Mouse (Mus musculus): Measurements from ENCODE around the gene Atad5. TPM values are rescaled to one million over a fixed set of nuclear protein-coding genes. Genes with fewer than 3 reads are reported as not detected.

Gene Atad5
- polyA plus RNA-seq, 1 experiment from 2014 or later: 9.0 TPM

DNA sequence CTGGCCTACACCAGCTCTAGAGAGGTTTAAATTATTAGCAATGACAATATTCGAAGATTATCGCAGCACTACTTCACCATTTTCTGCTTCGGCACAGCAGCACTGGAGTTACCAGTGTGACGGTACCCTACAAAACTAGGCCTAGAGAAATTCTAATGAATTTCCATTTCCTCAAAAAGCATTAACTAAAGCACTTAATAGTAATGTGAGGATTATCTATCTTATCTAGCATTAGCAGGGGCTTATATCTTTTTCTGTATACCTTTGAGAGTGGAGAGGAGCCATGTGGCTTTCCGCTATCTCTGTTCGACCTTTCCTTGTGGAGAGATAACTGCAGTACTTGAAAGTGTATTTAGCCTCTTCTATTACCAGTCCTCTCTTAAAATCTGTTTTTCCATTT, 9.4 kb upstream of the Atad5 start:
- ATAC-seq (ENCODE audit: insufficient read depth, low FRiP score): no peak
- no peaks in the 10 kb centered on the region for H3K36me3 ChIP-seq (ENCODE audit: control insufficient read depth, insufficient read depth, low read length)
- 61% methylated on average over 6 of the region's 6 CpGs for WGBS
- no peaks in the 10 kb centered on the region for H3K27me3 ChIP-seq (ENCODE audit: control insufficient read depth, insufficient read depth, low read length)
- peak overlapping the region; percentile 66 for H3K4me2 ChIP-seq (ENCODE audit: low read depth, low read length)
- H3K4me1 ChIP-seq (ENCODE audit: control insufficient read depth, insufficient read depth, low read length): peaks cover 14% of the 10 kb centered on the region; the same call in 1 of the 2 replicates
- no peaks in the 10 kb centered on the region for H3K9me3 ChIP-seq (replicated peaks; ENCODE audit: control insufficient read depth, low read length)
- H3K9ac ChIP-seq (ENCODE audit: low read length): peak overlapping the region; percentile 98
- H3K27ac ChIP-seq (ENCODE audit: low read length): no peak overlapping the region
- peak overlapping the region; percentile 94 for H3K4me3 ChIP-seq (replicated peaks; ENCODE audit: low read length)

DNA sequence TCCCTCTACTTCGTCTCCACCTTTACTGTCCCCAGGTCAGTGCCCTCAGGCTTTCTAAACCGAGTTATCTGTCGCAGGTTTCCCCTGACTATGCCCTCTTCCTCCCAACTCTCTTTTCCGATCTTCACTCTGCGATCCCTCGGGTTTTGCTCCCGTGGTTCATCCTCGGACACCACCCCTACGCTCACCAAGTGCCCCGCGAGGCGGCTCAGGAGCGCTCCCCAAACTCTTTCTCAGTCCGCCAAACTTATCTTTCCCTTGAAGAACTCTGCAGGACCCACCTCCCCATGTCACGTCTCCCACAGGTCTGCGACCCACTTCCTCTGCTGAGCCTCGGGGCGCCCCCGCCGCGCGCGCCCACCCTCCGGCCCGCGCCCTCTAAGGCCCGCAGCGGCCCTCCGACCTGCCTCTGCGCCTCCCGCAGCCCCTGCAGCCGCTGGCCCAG, 8.8 kb upstream of the Atad5 start:
- Histone ChIP-seq H3K4me1 (ENCODE audit: control insufficient read depth, insufficient read depth, low read length) (peaks cover 14% of the 10 kb centered on the region; the same call in 1 of the 2 replicates), H3K27me3 (ENCODE audit: control insufficient read depth, insufficient read depth, low read length) (no peaks in the 10 kb centered on the region), H3K9me3 (replicated peaks; ENCODE audit: control insufficient read depth, low read length) (no peaks in the 10 kb centered on the region), H3K9ac (ENCODE audit: low read length) (peak overlapping the region; percentile 98), H3K27ac (ENCODE audit: low read length) (peak overlapping the region; percentile 96), H3K4me2 (ENCODE audit: low read depth, low read length) (peak overlapping the region; percentile 66), H3K4me3 (replicated peaks; ENCODE audit: low read length) (peak overlapping the region; percentile 94), H3K36me3 (ENCODE audit: control insufficient read depth, insufficient read depth, low read length) (no peaks in the 10 kb centered on the region)
- under 1% methylated on average over 30 of the region's 32 CpGs for WGBS
- peak; percentile 31 for ATAC-seq (ENCODE audit: insufficient read depth, low FRiP score)

DNA sequence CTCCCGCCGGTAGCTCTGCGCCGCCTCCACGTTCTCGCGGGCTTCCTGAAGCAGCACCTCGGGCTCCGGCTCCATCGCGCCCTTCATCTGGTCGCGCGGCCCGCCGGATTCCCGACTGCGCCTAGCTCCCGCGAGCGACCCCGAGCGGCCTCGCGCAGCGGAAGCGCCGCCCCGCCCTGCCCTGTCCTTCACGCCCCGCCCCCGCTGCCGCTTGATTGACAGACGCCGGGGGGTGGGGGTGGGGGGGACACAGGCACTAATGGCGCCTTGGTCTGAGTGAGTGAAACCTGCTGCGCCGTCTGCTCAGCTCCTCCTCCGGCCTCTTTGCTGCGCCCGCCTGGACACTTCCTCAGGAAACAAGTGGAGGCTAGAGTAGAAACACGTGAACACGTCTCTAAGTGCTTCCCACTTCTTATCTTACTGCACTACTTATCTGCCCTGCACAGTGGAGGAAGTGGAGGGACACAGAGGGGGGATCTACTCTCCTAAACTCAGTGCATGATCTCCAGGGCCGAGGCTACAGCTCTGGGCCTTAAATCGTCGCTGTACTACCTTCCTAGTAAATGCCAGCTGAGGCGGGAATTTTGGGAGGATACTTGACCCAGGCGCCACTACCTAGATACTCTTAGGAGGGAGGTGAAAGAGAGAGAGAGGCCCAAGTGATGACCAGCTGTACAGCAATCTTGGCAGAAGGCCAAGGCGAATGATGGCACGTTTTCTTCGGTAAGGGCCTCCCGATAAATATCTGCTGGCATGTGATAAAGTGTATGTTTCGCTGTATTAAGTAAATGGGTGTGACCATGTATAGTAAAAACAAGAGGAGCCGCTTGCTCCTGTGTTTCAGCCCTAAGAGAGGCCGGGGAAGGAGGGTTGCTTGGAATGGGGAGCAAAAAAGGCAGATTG, 8.1 kb upstream of the Atad5 start, which contains the start of gene Crlf3:
TSS of gene Crlf3 (minus strand) at position 166 of the 903 bp plus-strand sequence.
- WGBS: 2% methylated on average over 55 of the region's 55 CpGs
- H3K9me3 ChIP-seq (replicated peaks; ENCODE audit: control insufficient read depth, low read length): no peaks in the 10 kb centered on the region
- H3K4me1 ChIP-seq (ENCODE audit: control insufficient read depth, insufficient read depth, low read length): peaks cover 14% of the 10 kb centered on the region; the same call in 1 of the 2 replicates
- peak; percentile 96 for ATAC-seq (ENCODE audit: insufficient read depth, low FRiP score)
- H3K27ac ChIP-seq (ENCODE audit: low read length): peak within 1 kb of the TSS; percentile 96
- peak within 1 kb of the TSS; percentile 66 for H3K4me2 ChIP-seq (ENCODE audit: low read depth, low read length)
- H3K9ac ChIP-seq (ENCODE audit: low read length): peak within 1 kb of the TSS; percentile 98
- no peaks in the 10 kb centered on the region for H3K36me3 ChIP-seq (ENCODE audit: control insufficient read depth, insufficient read depth, low read length)
- H3K4me3 ChIP-seq (replicated peaks; ENCODE audit: low read length): peak within 1 kb of the TSS; percentile 94
- no peaks in the 10 kb centered on the region for H3K27me3 ChIP-seq (ENCODE audit: control insufficient read depth, insufficient read depth, low read length)

DNA sequence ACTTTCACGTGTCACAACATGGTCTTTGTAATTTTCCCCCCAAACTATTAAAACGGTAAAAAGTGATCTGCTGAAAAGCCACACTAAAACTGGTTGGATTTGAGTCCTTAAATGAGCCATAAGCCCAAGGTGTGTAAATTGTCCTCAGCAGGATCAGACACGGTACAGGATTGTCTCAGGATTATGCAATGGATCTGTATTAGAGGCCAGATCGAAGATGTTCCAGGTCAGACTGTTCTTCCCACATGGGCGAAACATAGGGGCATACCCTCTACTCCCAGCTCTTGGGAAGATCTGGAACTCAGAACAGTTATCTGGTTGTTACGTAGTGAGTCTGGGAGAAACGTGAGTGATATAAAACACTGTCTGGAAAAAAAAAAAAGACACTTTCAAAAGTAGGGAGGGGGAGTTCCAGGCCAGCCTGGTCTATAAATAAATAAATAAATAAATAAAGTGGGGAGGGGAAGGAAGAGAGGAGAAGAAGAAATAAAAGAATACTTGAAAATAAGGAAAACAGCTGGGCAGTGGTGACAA, 7.3 kb upstream of the Atad5 start:
- WGBS: 71% methylated on average over 7 of the region's 7 CpGs
- no peaks in the 10 kb centered on the region for H3K9me3 ChIP-seq (replicated peaks; ENCODE audit: control insufficient read depth, low read length)
- H3K9ac ChIP-seq (ENCODE audit: low read length): no peak overlapping the region
- H3K36me3 ChIP-seq (ENCODE audit: control insufficient read depth, insufficient read depth, low read length): no peaks in the 10 kb centered on the region
- H3K4me1 ChIP-seq (ENCODE audit: control insufficient read depth, insufficient read depth, low read length): peaks cover 14% of the 10 kb centered on the region; the same call in 1 of the 2 replicates
- H3K4me3 ChIP-seq (replicated peaks; ENCODE audit: low read length): no peak overlapping the region
- peak overlapping the region; percentile 66; the same call in 1 of the 2 replicates for H3K4me2 ChIP-seq (ENCODE audit: low read depth, low read length)
- H3K27ac ChIP-seq (ENCODE audit: low read length): peak overlapping the region; percentile 96
- no peaks in the 10 kb centered on the region for H3K27me3 ChIP-seq (ENCODE audit: control insufficient read depth, insufficient read depth, low read length)
- no peak for ATAC-seq (ENCODE audit: insufficient read depth, low FRiP score)

DNA sequence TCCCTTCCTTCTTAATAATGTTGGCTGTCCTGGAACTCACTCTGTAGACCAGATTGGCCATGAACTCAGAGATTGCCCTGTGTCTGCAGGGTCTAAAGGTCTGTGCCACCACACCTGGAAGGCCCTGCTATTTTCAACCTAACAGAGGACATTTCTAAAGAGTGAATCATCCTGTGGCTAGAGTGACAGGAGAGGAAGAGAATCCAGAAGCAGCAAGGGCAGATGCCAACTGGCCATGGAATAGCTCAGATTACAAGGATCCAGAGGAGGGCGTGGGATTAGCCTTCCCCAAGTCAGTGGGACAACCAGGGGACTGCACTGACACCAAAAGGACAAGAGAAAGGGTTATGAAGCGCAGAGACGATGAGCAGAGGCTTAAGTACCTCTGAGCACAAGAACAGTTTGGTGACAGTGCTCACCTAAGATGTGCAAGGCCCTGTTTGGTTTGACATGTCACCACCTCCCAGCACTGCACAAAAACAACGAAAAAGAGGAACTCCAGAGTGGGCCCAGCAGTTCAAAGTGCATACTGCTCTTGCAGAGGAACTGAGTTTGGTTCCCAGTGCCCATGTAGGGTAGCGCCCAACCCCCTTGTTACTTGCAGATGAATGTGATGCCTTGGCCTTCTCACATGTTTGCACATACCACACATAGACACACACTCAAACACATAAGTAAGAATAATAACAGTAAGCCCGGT, 3.7 kb upstream of the Atad5 start:
- no peak for ATAC-seq (ENCODE audit: insufficient read depth, low FRiP score)
- WGBS: 73% methylated on average over 6 of the region's 6 CpGs
- H3K9ac ChIP-seq (ENCODE audit: low read length): no peak overlapping the region

DNA sequence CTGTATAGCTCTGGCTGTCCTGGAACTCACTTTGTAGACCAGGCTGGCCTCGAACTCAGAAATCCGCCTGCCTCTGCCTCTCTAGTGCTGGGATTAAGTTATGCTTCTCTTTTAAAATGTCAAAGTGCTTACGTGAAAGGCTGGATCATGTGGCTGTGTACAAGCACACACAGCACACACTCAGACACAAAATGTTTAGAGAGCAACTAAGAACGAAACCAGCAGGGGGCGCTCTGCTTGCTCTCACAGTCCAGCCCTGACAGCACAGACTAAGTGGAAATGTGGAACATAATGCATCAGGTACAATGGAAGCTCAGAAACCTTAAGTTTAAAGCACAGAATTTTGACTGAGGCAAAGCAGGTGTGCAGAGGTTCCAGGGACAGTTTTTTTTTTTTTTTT, 2.4 kb upstream of the Atad5 start:
- Histone ChIP-seq H3K9me3 (replicated peaks; ENCODE audit: control insufficient read depth, low read length) (no peaks in the 10 kb centered on the region), H3K36me3 (ENCODE audit: control insufficient read depth, insufficient read depth, low read length) (no peaks in the 10 kb centered on the region), H3K27me3 (ENCODE audit: control insufficient read depth, insufficient read depth, low read length) (no peaks in the 10 kb centered on the region), H3K4me2 (ENCODE audit: low read depth, low read length) (no peak overlapping the region), H3K4me3 (replicated peaks; ENCODE audit: low read length) (no peak overlapping the region), H3K4me1 (ENCODE audit: control insufficient read depth, insufficient read depth, low read length) (peaks cover 9% of the 10 kb centered on the region), H3K27ac (ENCODE audit: low read length) (no peak overlapping the region), H3K9ac (ENCODE audit: low read length) (no peak overlapping the region)
- no peak for ATAC-seq (ENCODE audit: insufficient read depth, low FRiP score)
- WGBS: 21% methylated on average over 5 of the region's 5 CpGs

More for the DNA sequence above, 3.7 kb upstream of the Atad5 start:
- Histone ChIP-seq H3K36me3 (ENCODE audit: control insufficient read depth, insufficient read depth, low read length) (no peaks in the 10 kb centered on the region), H3K9me3 (replicated peaks; ENCODE audit: control insufficient read depth, low read length) (no peaks in the 10 kb centered on the region), H3K4me1 (ENCODE audit: control insufficient read depth, insufficient read depth, low read length) (peaks cover 10% of the 10 kb centered on the region; the same call in 1 of the 2 replicates), H3K4me3 (replicated peaks; ENCODE audit: low read length) (no peak overlapping the region), H3K4me2 (ENCODE audit: low read depth, low read length) (no peak overlapping the region), H3K27me3 (ENCODE audit: control insufficient read depth, insufficient read depth, low read length) (no peaks in the 10 kb centered on the region), H3K27ac (ENCODE audit: low read length) (no peak overlapping the region)

DNA sequence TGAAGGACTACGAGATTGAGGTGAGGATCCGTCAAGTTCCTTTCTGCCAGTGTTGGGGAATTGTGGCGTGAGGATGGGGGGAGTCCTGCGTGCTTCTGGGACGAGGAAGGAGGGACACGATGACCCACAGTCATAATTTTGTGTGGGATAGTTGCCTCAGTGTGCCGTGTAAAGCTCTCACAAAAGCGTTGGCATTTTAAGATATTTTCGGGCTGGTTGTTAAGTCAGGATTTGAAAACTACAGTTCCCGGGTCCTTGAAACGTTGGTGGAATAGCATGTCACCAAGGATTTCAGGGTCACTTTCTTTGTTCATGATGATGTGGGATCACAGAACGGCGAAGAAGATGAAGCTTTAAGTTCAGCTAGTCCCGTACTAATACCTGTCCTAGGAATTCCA, 616 bp downstream of the Atad5 start:
- ATAC-seq (ENCODE audit: insufficient read depth, low FRiP score): no peak
- no peak overlapping the region for H3K27ac ChIP-seq (ENCODE audit: low read length)
- H3K36me3 ChIP-seq (ENCODE audit: control insufficient read depth, insufficient read depth, low read length): no peaks in the 10 kb centered on the region
- peak overlapping the region; percentile 64 for H3K4me2 ChIP-seq (ENCODE audit: low read depth, low read length)
- H3K9ac ChIP-seq (ENCODE audit: low read length): peak overlapping the region; percentile 99
- WGBS: under 1% methylated on average over 14 of the region's 14 CpGs
- H3K4me1 ChIP-seq (ENCODE audit: control insufficient read depth, insufficient read depth, low read length): peaks cover 10% of the 10 kb centered on the region
- no peaks in the 10 kb centered on the region for H3K9me3 ChIP-seq (replicated peaks; ENCODE audit: control insufficient read depth, low read length)
- H3K4me3 ChIP-seq (replicated peaks; ENCODE audit: low read length): peak overlapping the region; percentile 99
- no peaks in the 10 kb centered on the region for H3K27me3 ChIP-seq (ENCODE audit: control insufficient read depth, insufficient read depth, low read length)

DNA sequence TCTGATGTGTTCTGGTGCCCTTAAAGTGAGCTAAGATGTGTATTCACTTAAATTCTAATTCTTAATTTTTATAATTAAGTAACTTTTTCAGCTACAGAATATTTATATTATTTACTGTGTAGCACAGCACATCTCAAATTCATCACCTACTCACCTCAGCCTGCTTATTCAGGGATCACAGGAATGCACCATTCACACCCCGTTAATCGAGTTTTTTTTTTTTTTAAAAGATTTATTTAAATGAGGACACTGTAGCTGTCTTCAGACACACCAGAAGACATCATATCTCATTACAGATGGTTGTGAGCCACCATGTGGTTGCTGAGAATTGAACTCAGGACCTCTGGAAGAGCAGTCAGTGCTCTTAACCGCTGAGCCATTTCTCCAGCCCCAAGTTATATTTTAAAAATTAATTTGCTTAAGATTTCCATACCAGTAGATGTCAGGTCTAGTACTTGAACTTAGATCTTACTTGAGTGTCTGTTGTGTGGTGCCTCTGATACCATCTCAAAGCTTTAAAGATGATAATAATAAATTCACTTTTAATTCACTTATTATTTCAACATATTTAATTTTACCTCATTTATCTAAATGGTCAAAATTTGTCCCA, 1.5 kb downstream of the Atad5 start:
- 48% methylated on average over 3 of the region's 3 CpGs for WGBS
- no peak overlapping the region for H3K27ac ChIP-seq (ENCODE audit: low read length)
- no peak overlapping the region for H3K9ac ChIP-seq (ENCODE audit: low read length)
- ATAC-seq (ENCODE audit: insufficient read depth, low FRiP score): no peak
- H3K36me3 ChIP-seq (ENCODE audit: control insufficient read depth, insufficient read depth, low read length): no peaks in the 10 kb centered on the region
- H3K27me3 ChIP-seq (ENCODE audit: control insufficient read depth, insufficient read depth, low read length): no peaks in the 10 kb centered on the region
- H3K4me1 ChIP-seq (ENCODE audit: control insufficient read depth, insufficient read depth, low read length): peaks cover 10% of the 10 kb centered on the region
- H3K9me3 ChIP-seq (replicated peaks; ENCODE audit: control insufficient read depth, low read length): no peaks in the 10 kb centered on the region
- H3K4me3 ChIP-seq (replicated peaks; ENCODE audit: low read length): peak overlapping the region; percentile 99
- H3K4me2 ChIP-seq (ENCODE audit: low read depth, low read length): peak overlapping the region; percentile 64

Measured in stomach, embryonic 16.5 days (tissue).